Mouse (Mus musculus) small intestine, adult 2 months (tissue): ENCODE data around the gene Cabcoco1.

Source experiments
- CTCF ChIP-seq: fragments of 200-500 bp; IDR thresholded peaks from 2 replicates; pipeline ENCODE4 v1.5.1; 2012; ENCODE audit warnings: low read depth, mild to moderate bottlenecking, control low read depth, inconsistent platforms, low read length, moderate library complexity, mixed read lengths; ENCODE audit not compliant: insufficient replicate concordance, insufficient read length; ENCODE audit errors: extremely low read depth
- POLR2A ChIP-seq: fragments of 200-500 bp; IDR thresholded peaks from 2 replicates; pipeline ENCODE4 v1.6.1; 2012; ENCODE audit warnings: low read depth, mild to moderate bottlenecking, control low read depth, inconsistent platforms, low read length, moderate library complexity

GRCm38 (mm10) chr10:68558105-68558827 lies 16.6 kb upstream of the Cabcoco1 start:
- no peak for TF ChIP-seq POLR2A
- no peak for TF ChIP-seq CTCF
